Mouse (Mus musculus): ENCODE measurements around the gene Olfr360. TPM values are rescaled to one million over a fixed set of nuclear protein-coding genes. Genes with fewer than 3 reads are reported as not detected.
"Not testable (repeated sequence)": the region's sequence is repeated elsewhere in the genome, so short reads cannot be mapped to it uniquely, and the experiment has no call there.

Gene Olfr360
- polyA plus RNA-seq (2015; fragmentation: Nextera tagmentation; extraction: Ambion mirVana): not detected in 2 replicates

DNA sequence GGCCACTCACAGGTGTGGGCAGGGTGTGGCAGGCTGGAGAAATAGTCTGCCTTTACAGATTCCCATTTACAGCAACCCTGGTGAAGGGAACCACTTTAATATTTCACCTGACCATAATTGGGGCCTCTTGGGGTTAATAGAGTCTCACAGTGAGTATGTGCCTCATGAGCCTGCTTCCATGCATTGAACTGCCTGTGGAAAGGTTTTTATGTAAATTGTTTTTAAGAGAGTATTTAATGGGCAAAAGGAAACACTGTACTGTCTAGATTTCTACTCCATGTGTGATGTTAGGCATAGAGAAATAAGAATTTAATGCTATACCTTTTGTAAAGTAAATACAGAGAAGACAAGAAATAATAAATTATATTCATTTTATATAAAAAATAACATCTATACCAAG is at the start of gene Olfr360:
Gene Olfr360, plus strand, starts transcription at position 301 of the 400 bp plus-strand sequence.
- Histone ChIP-seq H3K4me1 (ENCODE audit: control insufficient read depth, low read depth, low read length) (no peaks in the 10 kb centered on the region), H3K27ac (ENCODE audit: low read length) (no peak within 1 kb of the TSS), H3K4me2 (ENCODE audit: low read depth, low read length) (no peak within 1 kb of the TSS), H3K4me3 (ENCODE audit: low read depth, low read length) (no peak within 1 kb of the TSS), H3K9ac (ENCODE audit: low read depth, low read length) (no peak within 1 kb of the TSS), H3K27me3 (ENCODE audit: control insufficient read depth, insufficient read depth, low read depth, low read length) (no peaks in the 10 kb centered on the region), H3K36me3 (ENCODE audit: control insufficient read depth, insufficient read depth) (no peaks in the 10 kb centered on the region), H3K9me3 (replicated peaks; ENCODE audit: control insufficient read depth, low read length) (no peaks in the 10 kb centered on the region)
- ATAC-seq (ENCODE audit: low read depth): no peak

DNA sequence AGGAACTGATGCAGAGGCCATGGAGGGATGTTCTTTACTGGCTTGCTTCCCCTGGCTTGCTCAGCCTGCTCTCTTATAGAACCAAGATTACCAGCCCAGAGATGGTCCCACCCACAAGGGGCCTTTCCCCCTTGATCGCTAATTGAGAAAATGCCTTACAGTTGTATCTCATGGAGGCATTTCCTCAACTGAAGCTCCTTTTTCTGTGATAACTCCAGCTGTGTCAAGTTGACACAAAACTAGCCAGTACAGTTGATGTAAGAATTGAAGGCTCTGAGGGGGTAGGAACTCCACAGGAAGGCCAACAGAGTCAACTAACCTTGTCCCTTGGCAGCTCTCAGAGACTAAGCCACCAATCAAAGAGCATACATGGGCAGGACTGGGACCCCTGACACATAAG is 23.6 kb downstream of the Olfr360 start, which contains the start of gene Olfr361:
Gene Olfr361, minus strand, starts transcription at position 101 of the 400 bp plus-strand sequence.
- H3K36me3 ChIP-seq (ENCODE audit: control insufficient read depth, insufficient read depth); ATAC-seq (ENCODE audit: low read depth); H3K4me2 ChIP-seq (ENCODE audit: low read depth, low read length); H3K27ac ChIP-seq (ENCODE audit: low read length); H3K27me3 ChIP-seq (ENCODE audit: control insufficient read depth, insufficient read depth, low read depth, low read length); H3K9me3 ChIP-seq (replicated peaks; ENCODE audit: control insufficient read depth, low read length); H3K4me1 ChIP-seq (ENCODE audit: control insufficient read depth, low read depth, low read length); H3K9ac ChIP-seq (ENCODE audit: low read depth, low read length); H3K4me3 ChIP-seq (ENCODE audit: low read depth, low read length): not testable (repeated sequence)
- 43% methylated on average over 1 of the region's 1 CpGs for WGBS (ENCODE audit: insufficient replicate concordance)

DNA sequence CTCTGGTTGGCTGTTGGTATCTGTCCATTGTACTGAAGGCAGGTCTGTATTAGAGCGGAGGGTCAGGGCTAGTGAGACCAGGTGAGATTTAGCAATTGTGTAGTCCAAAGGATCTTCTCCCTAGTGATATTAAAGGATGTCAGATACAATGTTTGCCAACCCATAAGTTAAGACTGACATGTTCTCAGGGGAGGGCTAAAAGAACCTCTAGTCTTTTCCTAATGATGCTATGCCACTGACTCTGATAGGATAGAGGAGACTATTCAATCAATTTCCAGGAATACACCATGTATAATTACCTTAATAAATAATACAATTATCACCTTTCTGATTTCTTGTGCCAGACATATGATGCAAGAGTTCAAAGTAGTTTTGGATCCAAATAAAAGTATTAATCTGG is 52.3 kb downstream of the Olfr360 start, which contains the start of gene Olfr362:
Gene Olfr362, minus strand, starts transcription at position 101 of the 400 bp plus-strand sequence.
- WGBS (ENCODE audit: insufficient replicate concordance): 76% methylated on average over 1 of the region's 1 CpGs
- H3K9me3 ChIP-seq (replicated peaks; ENCODE audit: control insufficient read depth, low read length): no peaks in the 10 kb centered on the region; the same call in 1 of the 2 replicates
- H3K27me3 ChIP-seq (ENCODE audit: control insufficient read depth, insufficient read depth, low read depth, low read length): no peaks in the 10 kb centered on the region
- H3K4me3 ChIP-seq (ENCODE audit: low read depth, low read length): no peak within 1 kb of the TSS
- ATAC-seq (ENCODE audit: low read depth): no peak
- H3K9ac ChIP-seq (ENCODE audit: low read depth, low read length): no peak within 1 kb of the TSS
- no peaks in the 10 kb centered on the region for H3K36me3 ChIP-seq (ENCODE audit: control insufficient read depth, insufficient read depth)
- H3K27ac ChIP-seq (ENCODE audit: low read length): no peak within 1 kb of the TSS
- no peak within 1 kb of the TSS for H3K4me2 ChIP-seq (ENCODE audit: low read depth, low read length)
- no peaks in the 10 kb centered on the region for H3K4me1 ChIP-seq (ENCODE audit: control insufficient read depth, low read depth, low read length)

Other genes with a start within 250 kb of the Olfr360 start
- gene Olfr3, start 248.7 kb upstream of the Olfr360 start, polyA plus RNA-seq (2015; fragmentation: Nextera tagmentation; extraction: Ambion mirVana): not detected in 2 replicates
- gene Olfr350, start 219.4 kb upstream of the Olfr360 start, polyA plus RNA-seq (2015; fragmentation: Nextera tagmentation; extraction: Ambion mirVana): not detected in 2 replicates
- not detected in 2 replicates for gene Olfr351, start 203.1 kb upstream of the Olfr360 start, polyA plus RNA-seq (2015; fragmentation: Nextera tagmentation; extraction: Ambion mirVana)
- gene Olfr352, start 197.3 kb upstream of the Olfr360 start, polyA plus RNA-seq (2015; fragmentation: Nextera tagmentation; extraction: Ambion mirVana): not detected in 2 replicates
- gene Olfr353, start 172.8 kb upstream of the Olfr360 start, polyA plus RNA-seq (2015; fragmentation: Nextera tagmentation; extraction: Ambion mirVana): not detected in 2 replicates
- gene Olfr354, start 160.1 kb upstream of the Olfr360 start, polyA plus RNA-seq (2015; fragmentation: Nextera tagmentation; extraction: Ambion mirVana): not detected in 2 replicates
- gene Olfr355, start 136.8 kb upstream of the Olfr360 start, polyA plus RNA-seq (2015; fragmentation: Nextera tagmentation; extraction: Ambion mirVana): not detected in 2 replicates
- gene Olfr356, start 128.6 kb upstream of the Olfr360 start, polyA plus RNA-seq (2015; fragmentation: Nextera tagmentation; extraction: Ambion mirVana): not detected in 2 replicates
- not detected in 2 replicates for gene Olfr357, start 71.9 kb upstream of the Olfr360 start, polyA plus RNA-seq (2015; fragmentation: Nextera tagmentation; extraction: Ambion mirVana)
- not detected in 2 replicates for gene Olfr358, start 56.4 kb upstream of the Olfr360 start, polyA plus RNA-seq (2015; fragmentation: Nextera tagmentation; extraction: Ambion mirVana)
- gene Olfr361, start 23.5 kb downstream of the Olfr360 start, polyA plus RNA-seq (2015; fragmentation: Nextera tagmentation; extraction: Ambion mirVana): not detected in 2 replicates
- not detected in 2 replicates for gene Olfr362, start 52.2 kb downstream of the Olfr360 start, polyA plus RNA-seq (2015; fragmentation: Nextera tagmentation; extraction: Ambion mirVana)
- not detected in 2 replicates for gene Olfr364-ps1, start 73.6 kb downstream of the Olfr360 start, polyA plus RNA-seq (2015; fragmentation: Nextera tagmentation; extraction: Ambion mirVana)
- not detected in 2 replicates for gene Olfr365, start 122.5 kb downstream of the Olfr360 start, polyA plus RNA-seq (2015; fragmentation: Nextera tagmentation; extraction: Ambion mirVana)
- not detected in 2 replicates for gene Olfr366, start 145.8 kb downstream of the Olfr360 start, polyA plus RNA-seq (2015; fragmentation: Nextera tagmentation; extraction: Ambion mirVana)